Mouse (Mus musculus) midbrain, embryonic 10.5 days (tissue): ENCODE results near the gene Itga2. TPM values are rescaled to one million over a fixed set of nuclear protein-coding genes. Genes with fewer than 3 reads are reported as not detected.

Experiments used
- DNase-seq: peaks from one replicate; pipeline ENCODE4 v3.0.0-alpha.2; 2017; ENCODE audit warnings: low spot score
- H3K27ac ChIP-seq: fragments of 300-500 bp; sonication (generic); replicated peaks from 2 replicates; pipeline ENCODE4 v1.5.1; 2016; ENCODE audit warnings: mild to moderate bottlenecking
- H3K27me3 ChIP-seq: fragments of 300-500 bp; sonication (generic); 2 replicates; pipeline ENCODE4 v1.6.1; 2016; ENCODE audit warnings: low read depth, mild to moderate bottlenecking; ENCODE audit not compliant: poor library complexity, severe bottlenecking
- H3K36me3 ChIP-seq: fragments of 300-500 bp; sonication (generic); 2 replicates; pipeline ENCODE4 v1.6.1; 2016; ENCODE audit warnings: mild to moderate bottlenecking, moderate library complexity
- H3K4me1 ChIP-seq: fragments of 300-500 bp; sonication (generic); 2 replicates; pipeline ENCODE4 v1.6.1; 2016
- H3K4me3 ChIP-seq: fragments of 300-500 bp; sonication (generic); 2 replicates; pipeline ENCODE4 v1.5.1; 2016; ENCODE audit warnings: mild to moderate bottlenecking, moderate library complexity
- H3K9me3 ChIP-seq: fragments of 300-500 bp; sonication (generic); replicated peaks from 2 replicates; pipeline ENCODE4 v1.6.1; 2016; ENCODE audit warnings: mild to moderate bottlenecking
- WGBS: fragments of 180-500 bp; shearing (Covaris S2); methylation state at CpG from one replicate; pipeline ENCODE4 v1.1.7; 2016; 5-methylcytosine and 5-hydroxymethylcytosine counted together
- polyA plus RNA-seq: library from polyadenylated mRNA; unstranded; fragments of >200 nt; fragmentation: Nextera tagmentation; extraction: Ambion mirVana; gene quantifications from 2 replicates; pipeline ENCODE4 v1.2.1, GENCODE M21; 2016

Gene Itga2
- polyA plus RNA-seq, 1 experiment from 2014 or later: 1.7 TPM

DNA sequence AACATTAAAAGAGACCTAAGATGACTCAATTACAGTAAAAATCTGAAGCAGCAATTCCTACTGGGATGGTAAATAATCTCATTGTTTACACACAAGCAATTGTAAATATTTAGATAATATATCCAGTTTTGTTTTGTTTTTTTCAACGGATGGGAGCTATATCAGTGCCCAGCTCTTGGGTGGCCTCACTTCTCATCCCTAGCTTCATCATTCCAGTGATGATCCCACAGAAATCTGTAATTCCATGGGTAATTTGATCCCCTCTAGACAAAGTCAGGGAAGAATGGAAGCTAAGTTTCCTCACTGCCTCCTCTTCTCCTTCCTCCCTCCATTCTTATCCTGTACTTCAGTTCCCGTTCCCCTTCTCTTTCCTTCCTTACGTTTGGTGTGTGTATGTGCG, 74.4 kb downstream of the Itga2 start:
- 89% methylated on average over 4 of the region's 4 CpGs for WGBS
- Histone ChIP-seq H3K4me1 (peaks cover 13% of the 10 kb centered on the region), H3K27me3 (no peaks in the 10 kb centered on the region), H3K9me3 (no peaks in the 10 kb centered on the region), H3K4me3 (no peak overlapping the region), H3K36me3 (no peaks in the 10 kb centered on the region), H3K27ac (no peak overlapping the region)
- no peak for DNase-seq

DNA sequence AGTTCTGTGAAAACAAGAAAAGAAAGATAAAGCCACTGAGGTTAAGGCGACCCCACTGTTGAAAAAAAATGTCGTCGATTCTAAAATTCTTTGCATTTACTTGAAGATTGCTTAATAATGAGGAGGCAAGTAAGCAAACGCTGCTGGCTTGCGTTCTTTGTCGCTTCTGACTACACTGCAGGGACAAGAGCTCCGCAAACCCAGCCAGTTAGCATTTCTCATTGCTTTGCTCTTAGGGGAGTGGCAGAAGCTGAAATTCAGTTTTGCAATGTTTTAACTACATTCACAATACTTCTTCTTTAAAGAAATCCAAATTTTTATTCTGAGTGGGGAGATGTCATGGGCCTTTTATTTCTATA, 75.7 kb downstream of the Itga2 start:
- WGBS: 36% methylated on average over 7 of the region's 7 CpGs
- Histone ChIP-seq H3K36me3 (no peaks in the 10 kb centered on the region), H3K9me3 (no peaks in the 10 kb centered on the region), H3K4me3 (peak overlapping the region; percentile 34; the same call in 1 of the 2 replicates), H3K27me3 (no peaks in the 10 kb centered on the region), H3K27ac (peak overlapping the region; percentile 76), H3K4me1 (peaks cover 13% of the 10 kb centered on the region)
- DNase-seq: no peak

- Histone ChIP-seq H3K4me1 (peaks cover 13% of the 10 kb centered on the region), H3K36me3 (no peaks in the 10 kb centered on the region), H3K27ac (peak overlapping the region; percentile 76), H3K9me3 (no peaks in the 10 kb centered on the region), H3K4me3 (peak overlapping the region; percentile 34), H3K27me3 (no peaks in the 10 kb centered on the region)
- DNase-seq: peak; percentile 44
- 25% methylated on average over 15 of the region's 15 CpGs for WGBS
Observed at GRCm38 (mm10) chr13:114855573-114856268, 76.2 kb downstream of the Itga2 start.

DNA sequence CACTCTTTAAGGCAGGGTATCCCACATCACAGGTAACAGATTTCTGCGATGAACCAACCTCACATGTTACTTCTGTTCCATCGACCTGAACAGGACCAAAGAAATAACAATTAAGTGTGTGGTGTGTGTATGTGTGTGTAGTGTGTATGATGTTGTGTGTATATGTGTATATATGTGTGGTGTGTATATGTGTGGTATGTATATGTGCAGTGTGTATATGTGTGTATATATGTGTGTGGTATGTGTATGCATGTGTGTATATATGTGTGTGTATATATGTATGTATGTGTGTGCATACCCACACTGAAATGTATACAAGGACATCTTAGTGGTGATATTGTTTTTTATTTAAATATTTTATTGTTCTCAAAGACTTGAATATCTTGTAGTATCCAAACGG, 77.5 kb downstream of the Itga2 start:
- Histone ChIP-seq H3K4me1 (peaks cover 13% of the 10 kb centered on the region), H3K27ac (no peak overlapping the region), H3K27me3 (no peaks in the 10 kb centered on the region), H3K9me3 (no peaks in the 10 kb centered on the region), H3K36me3 (no peaks in the 10 kb centered on the region), H3K4me3 (no peak overlapping the region)
- 97% methylated on average over 3 of the region's 3 CpGs for WGBS
- no peak for DNase-seq

DNA sequence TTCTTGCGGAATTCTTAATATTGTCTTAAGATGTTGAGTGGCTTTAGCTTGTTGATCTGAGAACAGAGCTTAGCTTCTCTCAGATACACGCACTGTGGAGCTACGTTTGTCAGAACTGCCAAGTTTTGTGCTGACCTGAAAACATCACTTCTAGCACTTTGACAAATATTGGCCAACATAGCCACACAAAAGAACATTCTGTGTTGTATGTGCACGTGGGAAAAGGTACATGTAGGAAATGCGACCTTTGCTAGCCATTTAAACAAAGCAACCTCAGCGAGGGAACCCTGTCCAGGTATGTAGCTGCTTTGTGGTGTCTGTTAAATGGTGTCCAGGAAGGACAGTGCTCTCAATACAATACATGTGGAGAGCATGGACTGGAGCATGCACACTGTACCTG, 77.9 kb downstream of the Itga2 start:
- DNase-seq: no peak
- no peak overlapping the region for H3K27ac ChIP-seq
- H3K36me3 ChIP-seq: no peaks in the 10 kb centered on the region
- H3K9me3 ChIP-seq: no peaks in the 10 kb centered on the region
- no peaks in the 10 kb centered on the region for H3K27me3 ChIP-seq
- peaks cover 13% of the 10 kb centered on the region for H3K4me1 ChIP-seq
- WGBS: 91% methylated on average over 6 of the region's 6 CpGs
- no peak overlapping the region for H3K4me3 ChIP-seq

GRCm38 (mm10) chr13:114853152-114853551, 78.7 kb downstream of the Itga2 start:
- Histone ChIP-seq H3K27ac (no peak overlapping the region), H3K9me3 (no peaks in the 10 kb centered on the region), H3K36me3 (no peaks in the 10 kb centered on the region), H3K27me3 (no peaks in the 10 kb centered on the region), H3K4me3 (no peak overlapping the region), H3K4me1 (peaks cover 13% of the 10 kb centered on the region)
- WGBS: 94% methylated on average over 2 of the region's 2 CpGs
- DNase-seq: no peak

GRCm38 (mm10) chr13:114852264-114853111, 79.4 kb downstream of the Itga2 start:
- Histone ChIP-seq H3K27ac (no peak overlapping the region), H3K4me3 (no peak overlapping the region), H3K9me3 (no peaks in the 10 kb centered on the region), H3K36me3 (no peaks in the 10 kb centered on the region), H3K27me3 (no peaks in the 10 kb centered on the region), H3K4me1 (peaks cover 13% of the 10 kb centered on the region)
- WGBS: 85% methylated on average over 6 of the region's 6 CpGs
- no peak for DNase-seq

GRCm38 (mm10) chr13:114848945-114849344, 83.0 kb downstream of the Itga2 start:
- H3K9me3 ChIP-seq: no peaks in the 10 kb centered on the region
- H3K4me1 ChIP-seq: peaks cover 4% of the 10 kb centered on the region; the same call in 1 of the 2 replicates
- no peak for DNase-seq
- 88% methylated on average over 3 of the region's 3 CpGs for WGBS
- no peaks in the 10 kb centered on the region for H3K27me3 ChIP-seq
- no peak overlapping the region for H3K4me3 ChIP-seq
- no peaks in the 10 kb centered on the region for H3K36me3 ChIP-seq
- no peak overlapping the region for H3K27ac ChIP-seq

DNA sequence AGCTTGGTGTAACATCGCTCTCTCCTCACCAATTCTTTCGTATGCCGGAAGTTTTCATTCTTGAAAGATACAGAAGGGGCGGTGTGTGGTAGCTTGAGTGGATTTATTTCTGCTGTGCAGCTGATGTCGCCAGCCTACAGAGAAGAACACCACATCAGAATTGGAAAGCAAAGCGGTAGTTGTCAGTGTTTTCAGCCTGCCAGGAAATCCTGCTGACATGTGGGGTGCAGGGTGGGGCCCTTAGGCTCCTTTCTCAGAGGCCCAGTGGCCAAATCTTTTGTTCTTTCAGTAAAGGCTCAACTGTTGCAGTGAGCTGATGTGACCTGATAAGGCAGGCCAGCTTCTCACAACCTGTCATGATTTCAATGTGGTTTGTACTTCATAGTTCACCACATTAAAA, 86.1 kb downstream of the Itga2 start:
- WGBS: 91% methylated on average over 6 of the region's 6 CpGs
- Histone ChIP-seq H3K9me3 (no peaks in the 10 kb centered on the region), H3K27ac (no peak overlapping the region), H3K27me3 (no peaks in the 10 kb centered on the region), H3K4me1 (peaks cover 12% of the 10 kb centered on the region), H3K36me3 (no peaks in the 10 kb centered on the region), H3K4me3 (no peak overlapping the region)
- no peak for DNase-seq

- H3K36me3 ChIP-seq: no peaks in the 10 kb centered on the region
- no peaks in the 10 kb centered on the region for H3K27me3 ChIP-seq
- no peaks in the 10 kb centered on the region for H3K9me3 ChIP-seq
- H3K27ac ChIP-seq: no peak overlapping the region
- peaks cover 19% of the 10 kb centered on the region for H3K4me1 ChIP-seq
- 88% methylated on average over 1 of the region's 1 CpGs for WGBS
- no peak for DNase-seq
- H3K4me3 ChIP-seq: no peak overlapping the region
Observed at GRCm38 (mm10) chr13:114843318-114843717, 88.6 kb downstream of the Itga2 start.

DNA sequence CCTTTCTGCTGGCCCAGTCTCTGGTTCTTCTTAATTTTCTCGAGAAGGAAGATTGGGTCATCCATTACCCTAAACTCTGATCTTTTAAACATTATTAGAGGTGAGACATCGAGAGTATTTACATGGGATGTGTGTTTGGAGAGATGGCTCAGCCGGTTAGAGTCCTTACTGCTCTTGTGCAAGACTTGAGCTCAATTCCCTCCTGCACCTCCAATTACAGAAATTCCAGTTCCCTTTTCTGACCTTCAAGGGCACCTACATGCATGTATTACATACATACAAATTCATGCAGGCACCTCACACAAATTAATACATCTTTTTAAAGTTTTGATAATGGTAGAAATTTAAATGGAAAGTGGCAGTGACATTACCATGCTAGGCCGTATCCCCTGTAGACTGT, 91.4 kb downstream of the Itga2 start:
- no peak overlapping the region for H3K27ac ChIP-seq
- H3K9me3 ChIP-seq: no peaks in the 10 kb centered on the region
- H3K4me1 ChIP-seq: peaks cover 15% of the 10 kb centered on the region
- DNase-seq: no peak
- no peaks in the 10 kb centered on the region for H3K36me3 ChIP-seq
- H3K4me3 ChIP-seq: no peak overlapping the region
- 90% methylated on average over 4 of the region's 4 CpGs for WGBS
- no peaks in the 10 kb centered on the region for H3K27me3 ChIP-seq

DNA sequence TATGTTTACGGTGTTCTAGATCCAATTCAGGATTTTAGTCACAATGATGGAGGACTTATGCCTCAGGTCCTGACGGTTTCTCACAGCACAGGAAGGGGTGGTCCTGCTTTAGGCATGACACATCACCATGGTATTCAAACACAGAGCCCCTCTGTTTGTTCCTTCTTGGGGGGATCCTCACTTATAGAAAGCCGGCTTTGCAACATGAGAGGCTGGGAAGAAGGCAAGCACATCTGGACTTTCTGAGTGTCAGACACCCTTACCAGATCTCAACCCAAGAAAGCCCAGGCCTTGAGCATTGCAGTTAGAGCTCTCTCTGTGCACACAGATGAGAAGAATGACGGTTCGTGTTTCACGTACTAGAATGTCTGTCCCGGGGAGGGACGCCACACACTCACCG, 92.8 kb downstream of the Itga2 start:
- H3K4me1 ChIP-seq: peaks cover 15% of the 10 kb centered on the region
- H3K36me3 ChIP-seq: no peaks in the 10 kb centered on the region
- no peaks in the 10 kb centered on the region for H3K9me3 ChIP-seq
- WGBS: 89% methylated on average over 9 of the region's 9 CpGs
- no peak overlapping the region for H3K4me3 ChIP-seq
- H3K27ac ChIP-seq: no peak overlapping the region
- H3K27me3 ChIP-seq: no peaks in the 10 kb centered on the region
- DNase-seq: no peak

DNA sequence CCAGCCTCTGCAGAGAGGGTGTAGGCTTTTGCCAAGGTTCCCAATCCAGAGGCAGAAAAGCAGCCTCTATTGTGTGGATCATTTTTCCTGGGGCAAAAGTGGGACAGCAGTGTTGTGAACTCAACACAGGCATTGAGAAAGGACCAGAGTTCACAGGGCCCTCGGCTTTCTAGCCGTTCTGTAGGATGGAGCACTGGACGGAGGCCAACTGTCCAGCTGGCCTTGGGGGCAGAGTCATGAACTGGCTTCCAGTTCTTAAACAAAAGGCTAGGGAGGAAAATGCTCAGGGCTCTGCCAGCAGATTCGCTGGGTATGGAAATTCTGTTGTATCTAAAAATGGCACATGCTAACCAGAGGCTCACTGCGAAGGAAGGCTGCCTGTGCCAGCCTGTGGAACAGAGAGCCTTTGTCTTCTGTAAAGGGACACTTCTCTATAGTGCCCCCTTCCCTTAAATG, 93.3 kb downstream of the Itga2 start:
- H3K4me1 ChIP-seq: peaks cover 15% of the 10 kb centered on the region
- H3K27me3 ChIP-seq: no peaks in the 10 kb centered on the region
- no peaks in the 10 kb centered on the region for H3K36me3 ChIP-seq
- H3K27ac ChIP-seq: no peak overlapping the region; the same call in 1 of the 2 replicates
- 85% methylated on average over 5 of the region's 5 CpGs for WGBS
- DNase-seq: no peak
- no peaks in the 10 kb centered on the region for H3K9me3 ChIP-seq
- H3K4me3 ChIP-seq: no peak overlapping the region
